Mouse (Mus musculus) limb, embryonic 14.5 days (tissue): ENCODE measurements around the gene Tmem230. TPM values are rescaled to one million over a fixed set of nuclear protein-coding genes. Genes with fewer than 3 reads are reported as not detected.

Experiments
- ATAC-seq: fragments of 200-750 bp; cut with Nextera tagmentation; 2 replicates; pipeline ENCODE4 v1.8.0; 2017; ENCODE audit warnings: low read depth, moderate number of reproducible peaks, moderate TSS enrichment; ENCODE audit not compliant: low FRiP score
- DNase-seq: peaks from one replicate; pipeline ENCODE4 v3.0.0-alpha.2; 2015; ENCODE audit warnings: low spot score
- H3K27ac ChIP-seq: fragments of 300-500 bp; sonication (generic); replicated peaks from 2 replicates; pipeline ENCODE4 v1.5.1; 2014; ENCODE audit warnings: low read depth, mild to moderate bottlenecking, low read length, moderate library complexity, mixed read lengths
- H3K27me3 ChIP-seq: fragments of 300-500 bp; sonication (generic); 2 replicates; pipeline ENCODE4 v1.6.1; 2014; ENCODE audit warnings: low read length, mixed read lengths; ENCODE audit not compliant: control insufficient read depth, insufficient read depth
- H3K36me3 ChIP-seq: fragments of 300-500 bp; sonication (generic); 2 replicates; pipeline ENCODE4 v1.6.1; 2014; ENCODE audit warnings: mild to moderate bottlenecking, low read length, moderate library complexity, mixed read lengths; ENCODE audit not compliant: control insufficient read depth, insufficient read depth
- H3K4me1 ChIP-seq: fragments of 300-500 bp; sonication (generic); 2 replicates; pipeline ENCODE4 v1.6.1; 2014; ENCODE audit warnings: antibody characterized with exemption, low read length, mixed read lengths; ENCODE audit not compliant: control insufficient read depth, insufficient read depth
- H3K4me2 ChIP-seq: fragments of 300-500 bp; sonication (generic); replicated peaks from 2 replicates; pipeline ENCODE4 v1.6.1; 2014; ENCODE audit warnings: low read depth, mild to moderate bottlenecking, low read length, moderate library complexity; ENCODE audit not compliant: severe bottlenecking
- H3K4me3 ChIP-seq: fragments of 300-500 bp; sonication (generic); replicated peaks from 2 replicates; pipeline ENCODE4 v1.5.1; 2014; ENCODE audit warnings: low read length
- H3K9ac ChIP-seq: fragments of 300-500 bp; sonication (generic); 2 replicates; pipeline ENCODE4 v1.6.1; 2014; ENCODE audit warnings: mild to moderate bottlenecking, low read depth, low read length, moderate library complexity; ENCODE audit not compliant: severe bottlenecking
- H3K9me3 ChIP-seq: fragments of 300-500 bp; sonication (generic); 2 replicates; pipeline ENCODE4 v1.6.1; 2016; ENCODE audit warnings: low read length; ENCODE audit not compliant: control insufficient read depth
- POLR2A ChIP-seq: fragments of 200-500 bp; IDR thresholded peaks from 2 replicates; pipeline ENCODE4 v1.8.0; 2012; ENCODE audit warnings: inconsistent platforms, mild to moderate bottlenecking, moderate library complexity, borderline replicate concordance; ENCODE audit not compliant: insufficient read depth, insufficient read length; ENCODE audit errors: extremely low read depth
- WGBS: fragments of 180-500 bp; shearing (Covaris S2); extraction: QIAGEN DNeasy Blood & Tissue Kit; methylation state at CpG from one replicate; pipeline ENCODE4 v1.1.7; 2014; 5-methylcytosine and 5-hydroxymethylcytosine counted together
- polyA plus RNA-seq, 2 experiments: library from polyadenylated mRNA; depleted of rRNA in 1 of 2; stranded (reverse) in 1 of 2; unstranded in 1 of 2; fragments of >200 nt; fragmentation: Nextera tagmentation in 1 of 2; extraction: Ambion mirVana in 1 of 2; gene quantifications; 2 replicates each; pipeline versions ENCODE4 v1.2.1 to v1.2.3; 2012 to 2014

The Tmem230 gene
- polyA plus RNA-seq, 2 experiments = 47.2 to 69.4 TPM

- H3K36me3 ChIP-seq = no peaks in the 10 kb centered on the region
- no peak overlapping the region for H3K4me3 ChIP-seq
- ATAC-seq (no peak), DNase-seq (no peak)
- no peak for TF ChIP-seq POLR2A
- no peak overlapping the region for H3K27ac ChIP-seq
- no peaks in the 10 kb centered on the region for H3K4me1 ChIP-seq
- H3K9me3 ChIP-seq = no peaks in the 10 kb centered on the region
- 58% methylated on average over 11 of the region's 11 CpGs for WGBS
- no peaks in the 10 kb centered on the region for H3K27me3 ChIP-seq
- no peak overlapping the region for H3K4me2 ChIP-seq
- H3K9ac ChIP-seq = no peak overlapping the region
These were observed 26.0 kb downstream of the Tmem230 start for GRCm38 (mm10) chr2:132221611-132222073.

GRCm38 (mm10) chr2:132211995-132212656, 35.5 kb downstream of the Tmem230 start:
- no peak overlapping the region for H3K4me2 ChIP-seq
- H3K27ac ChIP-seq = no peak overlapping the region
- WGBS = 95% methylated on average over 5 of the region's 5 CpGs
- no peaks in the 10 kb centered on the region for H3K9me3 ChIP-seq
- TF ChIP-seq POLR2A = no peak
- no peaks in the 10 kb centered on the region for H3K4me1 ChIP-seq
- H3K36me3 ChIP-seq = no peaks in the 10 kb centered on the region
- no peak overlapping the region for H3K9ac ChIP-seq
- ATAC-seq (no peak), DNase-seq (no peak)
- no peaks in the 10 kb centered on the region for H3K27me3 ChIP-seq
- no peak overlapping the region for H3K4me3 ChIP-seq

GRCm38 (mm10) chr2:132210806-132211312, 36.7 kb downstream of the Tmem230 start:
- Histone ChIP-seq H3K9me3 (no peaks in the 10 kb centered on the region), H3K27ac (no peak overlapping the region), H3K4me2 (no peak overlapping the region), H3K9ac (no peak overlapping the region), H3K4me3 (no peak overlapping the region), H3K4me1 (no peaks in the 10 kb centered on the region), H3K36me3 (no peaks in the 10 kb centered on the region), H3K27me3 (no peaks in the 10 kb centered on the region)
- WGBS = 87% methylated on average over 9 of the region's 9 CpGs
- no peak for ATAC-seq
- no peak for TF ChIP-seq POLR2A
- DNase-seq = no peak

DNA sequence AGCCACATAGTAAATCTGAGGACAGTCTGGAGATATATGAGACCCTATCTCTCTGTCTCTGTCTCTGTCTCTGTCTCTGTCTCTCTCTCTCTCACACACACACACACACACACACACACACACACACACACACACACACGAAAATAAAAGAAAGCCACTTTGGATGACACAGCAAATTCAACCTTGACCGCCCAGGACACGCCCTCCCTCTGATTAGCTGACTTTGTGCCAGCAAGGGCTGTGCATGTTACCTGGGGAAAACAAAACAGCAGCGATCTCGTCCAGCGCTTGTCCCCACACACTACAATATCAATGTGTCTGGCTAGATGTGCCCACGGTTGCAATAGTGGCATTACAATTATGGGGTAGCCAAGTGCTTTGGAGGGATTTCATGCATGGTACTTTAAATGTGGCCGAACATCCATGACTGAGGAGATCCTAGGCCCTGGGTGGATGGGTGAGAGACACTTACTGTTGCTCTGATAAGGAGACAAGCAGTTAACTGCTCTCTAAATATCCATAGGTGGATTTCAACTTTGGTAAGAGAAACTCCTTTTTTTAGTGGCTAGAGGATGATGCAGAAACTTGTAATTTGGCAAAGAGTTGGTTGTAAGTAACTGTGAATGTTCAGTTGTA, 39.2 kb downstream of the Tmem230 start:
- DNase-seq (no peak), ATAC-seq (no peak)
- H3K9ac ChIP-seq = no peak overlapping the region
- no peak for TF ChIP-seq POLR2A
- no peak overlapping the region for H3K4me3 ChIP-seq
- no peak overlapping the region for H3K4me2 ChIP-seq
- H3K27ac ChIP-seq = no peak overlapping the region
- no peaks in the 10 kb centered on the region for H3K36me3 ChIP-seq
- no peaks in the 10 kb centered on the region for H3K4me1 ChIP-seq
- H3K9me3 ChIP-seq = no peaks in the 10 kb centered on the region
- no peaks in the 10 kb centered on the region for H3K27me3 ChIP-seq
- WGBS = 86% methylated on average over 8 of the region's 8 CpGs

- H3K9me3 ChIP-seq = no peaks in the 10 kb centered on the region
- DNase-seq (no peak), ATAC-seq (no peak)
- no peaks in the 10 kb centered on the region for H3K27me3 ChIP-seq
- no peak overlapping the region for H3K4me2 ChIP-seq
- no peaks in the 10 kb centered on the region for H3K4me1 ChIP-seq
- no peak overlapping the region for H3K9ac ChIP-seq
- WGBS = 84% methylated on average over 16 of the region's 16 CpGs
- H3K4me3 ChIP-seq = no peak overlapping the region
- H3K36me3 ChIP-seq = no peaks in the 10 kb centered on the region
- H3K27ac ChIP-seq = no peak overlapping the region
- no peak for TF ChIP-seq POLR2A
These were observed 41.2 kb downstream of the Tmem230 start for GRCm38 (mm10) chr2:132206316-132206881.
